20 mouse cellular contexts compared by ENCODE assay signal in genomic region chr11:66845238-66845637, GRCm38 (mm10).
DNase-seq lines count a peak whose midpoint lies in the region; ATAC-seq and TF ChIP-seq lines count a peak whose summit lies in the region.
"Had no signal": no experiment of that assay in that cellular context is flagged by ENCODE, and none has a peak within 500 bp of the region (broad histone marks: within the 10 kb centered on the region; RNA-seq: fewer than 3 reads in every experiment).

No protein-coding gene starts in this region.

- H3K9me3 ChIP-seq in hindbrain, postnatal 0 days (ENCODE audit: low read length), result no peaks in the 10 kb centered on the region
- no peaks in the 10 kb centered on the region for H3K9me3 ChIP-seq in hindbrain, embryonic 12.5 days (replicated peaks)
- no peaks in the 10 kb centered on the region for H3K9me3 ChIP-seq in midbrain, embryonic 13.5 days
- H3K9me3 ChIP-seq in midbrain, embryonic 15.5 days, result no peaks in the 10 kb centered on the region
- no peaks in the 10 kb centered on the region for H3K9me3 ChIP-seq in stomach, postnatal 0 days (ENCODE audit: control insufficient read depth, low read length)
- H3K9me3 ChIP-seq: heart, embryonic 15.5 days; limb, embryonic 12.5 days; midbrain, embryonic 12.5 days; neural tube, embryonic 13.5 days had no signal

- no peak overlapping the region for H3K4me2 ChIP-seq in hindbrain, postnatal 0 days (ENCODE audit: low read depth, low read length)
- H3K4me2 ChIP-seq in hindbrain, embryonic 12.5 days (replicated peaks), result no peak overlapping the region
- no peak overlapping the region for H3K4me2 ChIP-seq in midbrain, embryonic 13.5 days (replicated peaks)
- no peak overlapping the region for H3K4me2 ChIP-seq in midbrain, embryonic 15.5 days
- no peak overlapping the region for H3K4me2 ChIP-seq in stomach, postnatal 0 days (replicated peaks; ENCODE audit: low read depth)
- H3K4me2 ChIP-seq: heart, embryonic 15.5 days; limb, embryonic 12.5 days; liver, embryonic 11.5 days; midbrain, embryonic 12.5 days; neural tube, embryonic 13.5 days had no signal

- 0 out of 2 replicates have a peak, but pooled peaks cover 7% of the 10 kb centered on the region for H3K4me1 ChIP-seq in hindbrain, postnatal 0 days (ENCODE audit: insufficient read depth, low read length)
- H3K4me1 ChIP-seq in hindbrain, embryonic 12.5 days, result peaks cover 8% of the 10 kb centered on the region
- peaks cover 25% of the 10 kb centered on the region for H3K4me1 ChIP-seq in midbrain, embryonic 13.5 days (replicated peaks)
- H3K4me1 ChIP-seq in midbrain, embryonic 15.5 days, result peaks cover 14% of the 10 kb centered on the region
- H3K4me1 ChIP-seq in stomach, postnatal 0 days (replicated peaks; ENCODE audit: control insufficient read depth, insufficient read depth), result no peaks in the 10 kb centered on the region
- H3K4me1 ChIP-seq: heart, embryonic 15.5 days had no signal

- peak; percentile 26 for DNase-seq in embryo, embryonic 10.5 days (ENCODE audit: low spot score)
- no peak for DNase-seq in embryo, embryonic 9.5 days (ENCODE audit: extremely low spot score)
- peak; percentile 42 for DNase-seq in hindbrain, postnatal 0 days (ENCODE audit: low spot score)
- no peak for DNase-seq in stomach, postnatal 0 days (ENCODE audit: low spot score)
- no peak for DNase-seq in heart, postnatal 14 days
- DNase-seq: adrenal gland, postnatal 25 days; cerebellum, adult 9-11 months; heart, postnatal 4 days; kidney, adult 18-20 months; liver, postnatal 0 days; lung, postnatal 10 days had no signal

- H3K27me3 ChIP-seq in hindbrain, postnatal 0 days (ENCODE audit: insufficient read depth, low read length), result no peaks in the 10 kb centered on the region
- no peaks in the 10 kb centered on the region for H3K27me3 ChIP-seq in hindbrain, embryonic 12.5 days
- H3K27me3 ChIP-seq in midbrain, embryonic 13.5 days, result no peaks in the 10 kb centered on the region
- no peaks in the 10 kb centered on the region for H3K27me3 ChIP-seq in midbrain, embryonic 15.5 days (replicated peaks)
- H3K27me3 ChIP-seq in stomach, postnatal 0 days (ENCODE audit: control insufficient read depth, insufficient read depth, low read length), result no peaks in the 10 kb centered on the region
- H3K27me3 ChIP-seq: heart, embryonic 15.5 days; limb, embryonic 12.5 days; midbrain, embryonic 12.5 days; neural tube, embryonic 13.5 days had no signal

- ATAC-seq in hindbrain, postnatal 0 days, result no peak
- no peak for ATAC-seq in hindbrain, embryonic 12.5 days (ENCODE audit: low FRiP score)
- ATAC-seq in midbrain, embryonic 13.5 days, result no peak
- ATAC-seq in midbrain, embryonic 15.5 days (replicated peaks), result no peak
- no peak for ATAC-seq in stomach, postnatal 0 days (ENCODE audit: low FRiP score, low TSS enrichment)
- ATAC-seq: liver, postnatal 0 days had no signal

- no peak overlapping the region for H3K27ac ChIP-seq in hindbrain, postnatal 0 days
- no peak overlapping the region for H3K27ac ChIP-seq in hindbrain, embryonic 12.5 days
- H3K27ac ChIP-seq in midbrain, embryonic 13.5 days, result peak overlapping the region; percentile 81
- no peak overlapping the region for H3K27ac ChIP-seq in midbrain, embryonic 15.5 days
- H3K27ac ChIP-seq in stomach, postnatal 0 days (replicated peaks), result no peak overlapping the region
- H3K27ac ChIP-seq: heart, embryonic 15.5 days; limb, embryonic 12.5 days had no signal

- no peak overlapping the region for H3K4me3 ChIP-seq in hindbrain, postnatal 0 days (ENCODE audit: low read length)
- no peak overlapping the region for H3K4me3 ChIP-seq in hindbrain, embryonic 12.5 days
- H3K4me3 ChIP-seq in midbrain, embryonic 13.5 days (replicated peaks), result no peak overlapping the region
- H3K4me3 ChIP-seq in midbrain, embryonic 15.5 days, result no peak overlapping the region
- H3K4me3 ChIP-seq in stomach, postnatal 0 days (ENCODE audit: low read depth, low read length), result no peak overlapping the region
- H3K4me3 ChIP-seq: heart, embryonic 15.5 days; limb, embryonic 12.5 days; midbrain, embryonic 12.5 days; myocyte; neural tube, embryonic 13.5 days had no signal

- no peak overlapping the region for H3K9ac ChIP-seq in hindbrain, postnatal 0 days (replicated peaks; ENCODE audit: low read length)
- no peak overlapping the region for H3K9ac ChIP-seq in hindbrain, embryonic 12.5 days
- no peak overlapping the region for H3K9ac ChIP-seq in midbrain, embryonic 13.5 days (replicated peaks)
- no peak overlapping the region for H3K9ac ChIP-seq in midbrain, embryonic 15.5 days
- no peak overlapping the region for H3K9ac ChIP-seq in stomach, postnatal 0 days (ENCODE audit: low read length)
- H3K9ac ChIP-seq: heart, embryonic 15.5 days; limb, embryonic 12.5 days; liver, postnatal 0 days; midbrain, embryonic 12.5 days; neural tube, embryonic 13.5 days had no signal

- intact Hi-C loops in heart, postnatal 14 days (cut with DNase I), result no loop called here

- no peaks in the 10 kb centered on the region for H3K36me3 ChIP-seq in hindbrain, postnatal 0 days (ENCODE audit: insufficient read depth, low read length)
- H3K36me3 ChIP-seq in hindbrain, embryonic 12.5 days, result no peaks in the 10 kb centered on the region
- no peaks in the 10 kb centered on the region for H3K36me3 ChIP-seq in midbrain, embryonic 13.5 days
- no peaks in the 10 kb centered on the region for H3K36me3 ChIP-seq in midbrain, embryonic 15.5 days (replicated peaks)
- no peaks in the 10 kb centered on the region for H3K36me3 ChIP-seq in stomach, postnatal 0 days (ENCODE audit: control insufficient read depth, insufficient read depth, low read length)
- H3K36me3 ChIP-seq: heart, embryonic 15.5 days; limb, embryonic 12.5 days; midbrain, embryonic 12.5 days; neural tube, embryonic 13.5 days had no signal

- no peak for TF ChIP-seq EP300 in stomach, postnatal 0 days (optimal IDR thresholded peaks at IDR 0.05)

- TF ChIP-seq CTCF in hindbrain, postnatal 0 days (IDR thresholded peaks at IDR 0.05; ENCODE audit: low read depth), result peak; percentile 48
- peak; percentile 29; the same call in 1 of the 2 replicates for TF ChIP-seq CTCF in stomach, postnatal 0 days (IDR thresholded peaks at IDR 0.05; ENCODE audit: low read depth)

Comparison
In these comparisons a context has a peak if more than half of its experiments do, and no peak if none do; other contexts are left out.
1. DNase-seq: peak in embryo, embryonic 10.5 days (single experiment) and hindbrain, postnatal 0 days (single experiment); none in embryo, embryonic 9.5 days (single experiment), stomach, postnatal 0 days (single experiment) and heart, postnatal 14 days (0 of 2).